Mouse (Mus musculus) urinary bladder, adult 2 months (tissue): Measurements from ENCODE around the gene Zdhhc17. TPM values are rescaled to one million over a fixed set of nuclear protein-coding genes. Genes with fewer than 3 reads are reported as not detected.
A peak's percentile ranks its signal among the peaks of the same experiment; 100 is the strongest.

Experiments used
- DNase-seq: peaks from one replicate; pipeline ENCODE4 v3.0.0; 2022; ENCODE audit warnings: low spot score
- polyA plus RNA-seq: library from polyadenylated mRNA; depleted of rRNA; stranded (reverse); fragments of >200 nt; gene quantifications from 2 replicates; pipeline ENCODE4 v1.2.3, GENCODE M21; 2012; rRNA removed

The Zdhhc17 gene
- polyA plus RNA-seq, result 21.7 and 24.9 TPM in 2 replicates

DNA sequence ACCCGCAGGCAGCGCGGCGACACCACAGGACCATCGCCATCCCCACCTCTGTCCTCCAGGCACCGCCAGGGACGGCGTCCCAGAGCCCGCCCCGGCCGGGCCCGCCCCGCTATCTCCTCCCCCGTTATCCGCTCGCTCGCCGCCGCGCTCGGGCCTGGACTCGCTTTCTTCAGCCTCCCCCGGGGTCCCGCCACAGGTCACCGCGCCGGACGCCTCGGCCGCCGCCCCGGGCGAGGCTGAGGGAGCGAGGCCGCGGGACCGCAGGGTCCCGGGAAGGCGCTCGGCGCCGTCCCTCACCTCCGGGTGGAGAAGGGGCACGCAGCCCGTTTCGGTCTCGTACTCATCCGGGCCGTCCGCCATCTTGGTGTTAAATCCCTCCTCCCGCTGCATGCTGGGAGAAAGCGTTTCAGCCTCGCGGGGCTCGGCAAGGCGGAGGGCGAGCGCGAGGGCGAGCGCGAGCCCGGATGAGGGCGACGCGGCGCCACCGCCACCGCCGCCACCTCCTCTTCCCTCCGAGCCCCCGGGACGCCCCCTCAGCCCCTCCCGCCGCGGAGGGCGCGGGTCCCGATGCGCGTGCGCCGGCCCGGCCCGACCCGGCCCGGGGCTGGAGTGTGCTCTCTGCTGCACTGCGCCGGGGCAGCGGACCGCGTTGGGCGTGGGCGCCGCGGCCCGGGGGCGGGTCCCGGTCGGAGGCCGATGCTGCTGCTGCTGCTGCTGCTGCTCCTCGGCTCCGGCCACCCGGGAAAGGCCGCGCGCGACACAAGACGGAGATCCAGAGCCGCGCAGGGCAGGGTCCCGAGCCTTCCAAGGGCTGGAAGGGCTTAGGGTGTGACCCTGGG is at the start of gene Zdhhc17:
TSS of gene Zdhhc17 (minus strand) at position 500 of the 839 bp plus-strand sequence.
- DNase-seq, result peak; percentile 90

DNA sequence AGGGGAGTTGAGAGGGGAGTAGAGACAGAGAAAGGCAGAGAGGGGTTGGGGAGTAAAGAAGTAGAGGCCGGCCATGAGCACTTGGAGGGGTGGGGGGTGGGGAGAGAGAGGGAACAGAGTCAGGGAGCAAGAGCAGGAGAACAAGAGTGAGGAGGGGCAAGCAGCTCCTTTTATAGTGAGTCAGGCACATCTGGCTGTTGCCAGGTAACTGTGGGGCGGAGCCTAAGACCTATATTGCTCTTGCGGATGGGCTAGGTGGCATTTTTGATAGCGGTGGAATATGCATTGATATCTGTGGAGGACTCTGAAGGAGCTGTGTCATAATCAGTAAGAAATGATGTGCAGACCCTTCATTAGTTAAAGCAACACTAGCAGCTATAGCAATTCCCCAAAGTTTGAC is 45.8 kb upstream of the Zdhhc17 start:
- DNase-seq, result no peak

DNA sequence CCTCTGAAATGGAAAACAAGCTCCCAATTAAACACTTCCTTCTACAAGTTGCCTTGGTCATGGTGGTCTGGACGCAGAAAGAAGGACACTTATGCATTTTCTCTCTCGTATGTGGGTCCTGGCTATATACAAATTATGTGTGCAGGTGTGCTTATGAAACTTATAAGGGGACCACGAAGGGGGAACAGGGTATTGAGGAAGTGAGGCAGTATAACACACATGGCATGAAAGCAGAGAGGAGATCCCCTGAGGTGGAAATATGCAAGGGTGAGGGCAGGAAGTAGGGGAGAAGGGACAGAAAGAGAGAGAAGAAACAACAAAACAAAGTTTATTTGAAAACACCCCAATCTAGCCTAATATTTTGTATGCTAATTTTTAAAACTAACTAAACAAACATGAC is 41.7 kb upstream of the Zdhhc17 start:
- DNase-seq, result no peak

DNA sequence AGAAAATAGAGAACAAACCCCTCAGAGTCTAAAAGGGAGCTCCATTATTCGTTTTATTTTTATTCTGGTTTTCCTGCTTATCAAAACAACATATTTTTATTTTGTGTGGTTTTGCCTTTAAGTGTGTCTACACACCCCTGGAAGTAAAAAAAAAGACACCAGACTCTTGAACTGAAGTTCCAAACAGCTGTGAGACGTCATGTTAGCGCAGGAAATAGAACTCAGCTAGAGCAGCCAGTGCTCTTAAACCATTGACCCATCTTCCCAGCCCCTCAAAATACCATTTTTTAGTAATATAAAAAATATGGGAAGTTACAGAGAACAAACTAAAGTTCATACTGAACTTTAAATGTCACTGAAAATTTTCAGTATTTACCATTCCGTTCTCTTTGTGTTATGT is 40.6 kb upstream of the Zdhhc17 start:
- DNase-seq, result no peak

DNA sequence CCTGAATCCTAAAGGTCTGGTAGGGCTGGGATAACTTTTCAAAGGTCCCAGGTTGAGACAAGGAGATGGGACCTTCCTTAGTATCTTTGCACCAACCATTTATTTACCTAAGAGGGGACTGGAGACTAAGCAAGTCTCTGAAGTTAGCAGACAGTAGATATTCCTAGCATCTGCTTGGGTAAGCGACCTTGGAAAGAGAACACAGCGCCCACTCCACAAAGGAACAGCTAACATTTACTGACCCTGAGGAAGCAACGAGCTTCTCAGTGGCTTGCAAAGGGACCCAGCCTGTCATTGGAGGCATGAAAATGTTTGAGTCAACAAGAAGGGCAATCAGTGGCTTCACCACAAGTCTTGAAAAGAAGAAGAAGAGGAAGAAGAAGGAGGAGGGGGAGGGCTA is 40.1 kb upstream of the Zdhhc17 start:
- no peak for DNase-seq

DNA sequence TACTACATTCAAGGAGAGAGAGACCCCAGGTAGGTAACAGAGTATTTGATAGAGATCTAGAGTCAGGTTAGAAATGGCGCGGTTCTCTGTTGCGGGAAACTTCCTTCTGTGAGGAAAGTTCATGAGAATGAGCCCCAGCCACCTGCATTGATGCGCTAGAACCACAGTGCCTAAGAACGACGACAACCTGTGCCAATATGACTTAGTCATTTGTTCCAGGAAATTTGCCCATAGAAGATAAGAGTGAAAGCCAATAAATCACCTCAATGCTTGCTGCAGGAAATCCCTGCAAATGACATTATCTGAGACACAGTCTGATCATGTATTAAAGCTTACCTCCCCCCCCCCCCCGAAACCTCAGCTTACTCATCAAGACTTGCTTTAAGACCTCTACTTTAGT is 38.0 kb upstream of the Zdhhc17 start:
- DNase-seq, result no peak

DNA sequence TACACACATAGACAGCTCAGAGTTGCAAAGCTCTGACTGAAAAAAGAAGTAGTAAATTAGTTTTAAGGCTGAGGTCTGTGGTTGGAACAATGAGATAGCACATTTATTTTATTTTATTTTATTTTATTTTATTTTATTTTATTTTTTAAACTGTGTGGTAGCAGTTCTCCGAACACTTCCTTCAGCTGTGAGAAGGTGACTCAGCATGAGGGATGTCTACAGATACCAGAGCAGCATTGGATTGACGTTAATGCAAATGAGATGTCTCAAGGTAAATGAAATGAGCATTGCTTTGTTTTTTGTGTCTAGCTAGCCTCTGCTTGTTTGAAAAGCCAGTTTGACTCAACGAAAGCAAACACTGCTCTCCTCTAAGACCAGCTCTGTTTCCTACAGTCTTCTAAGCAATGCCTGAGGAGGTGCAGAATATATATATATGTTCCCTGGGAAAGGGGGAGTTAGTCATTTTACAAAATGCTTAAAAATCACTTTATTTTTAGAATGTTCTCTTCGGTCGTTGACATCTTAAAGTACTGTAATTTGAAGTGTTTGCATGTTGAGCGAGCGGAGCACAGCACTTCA is 30.2 kb upstream of the Zdhhc17 start:
- no peak for DNase-seq

DNA sequence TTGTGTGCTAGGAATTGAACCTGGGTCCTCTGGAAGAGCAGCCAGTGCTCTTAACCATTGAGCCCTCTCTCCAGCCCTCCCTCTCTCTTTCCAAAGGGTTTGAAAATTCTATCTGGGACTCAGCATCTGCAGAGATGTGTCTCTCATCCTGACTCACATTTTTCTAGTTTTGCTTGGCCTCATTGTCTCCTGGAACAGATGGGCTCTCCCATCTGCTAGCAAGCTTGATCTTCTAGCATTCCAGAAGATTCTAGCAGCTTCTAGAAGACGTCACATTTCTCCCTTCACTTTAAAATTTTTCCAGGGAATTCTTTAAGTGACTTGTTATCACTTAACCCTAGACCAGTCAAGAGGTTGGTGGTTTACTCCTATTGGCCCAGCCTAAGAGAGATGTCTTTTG is 26.9 kb upstream of the Zdhhc17 start:
- no peak for DNase-seq

DNA sequence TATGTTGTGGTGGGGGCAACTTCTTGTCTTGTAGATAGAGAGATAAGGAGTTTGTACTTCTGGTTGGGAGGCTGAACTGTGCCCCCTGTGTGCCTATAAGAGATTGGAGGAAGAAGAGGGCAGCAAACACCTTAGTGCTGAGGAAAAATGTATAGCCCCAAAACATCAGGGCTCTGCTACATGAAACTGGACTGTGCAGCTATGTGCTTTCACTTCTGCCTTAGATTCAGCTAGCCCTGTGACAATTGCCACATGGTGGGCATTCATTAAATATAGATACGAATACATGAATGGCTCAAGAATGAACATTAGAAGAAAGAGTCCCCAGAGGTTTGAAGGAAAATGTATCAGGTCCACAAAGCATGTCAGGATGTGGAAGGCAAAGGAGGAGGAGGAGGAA is 25.2 kb upstream of the Zdhhc17 start:
- DNase-seq, result no peak

DNA sequence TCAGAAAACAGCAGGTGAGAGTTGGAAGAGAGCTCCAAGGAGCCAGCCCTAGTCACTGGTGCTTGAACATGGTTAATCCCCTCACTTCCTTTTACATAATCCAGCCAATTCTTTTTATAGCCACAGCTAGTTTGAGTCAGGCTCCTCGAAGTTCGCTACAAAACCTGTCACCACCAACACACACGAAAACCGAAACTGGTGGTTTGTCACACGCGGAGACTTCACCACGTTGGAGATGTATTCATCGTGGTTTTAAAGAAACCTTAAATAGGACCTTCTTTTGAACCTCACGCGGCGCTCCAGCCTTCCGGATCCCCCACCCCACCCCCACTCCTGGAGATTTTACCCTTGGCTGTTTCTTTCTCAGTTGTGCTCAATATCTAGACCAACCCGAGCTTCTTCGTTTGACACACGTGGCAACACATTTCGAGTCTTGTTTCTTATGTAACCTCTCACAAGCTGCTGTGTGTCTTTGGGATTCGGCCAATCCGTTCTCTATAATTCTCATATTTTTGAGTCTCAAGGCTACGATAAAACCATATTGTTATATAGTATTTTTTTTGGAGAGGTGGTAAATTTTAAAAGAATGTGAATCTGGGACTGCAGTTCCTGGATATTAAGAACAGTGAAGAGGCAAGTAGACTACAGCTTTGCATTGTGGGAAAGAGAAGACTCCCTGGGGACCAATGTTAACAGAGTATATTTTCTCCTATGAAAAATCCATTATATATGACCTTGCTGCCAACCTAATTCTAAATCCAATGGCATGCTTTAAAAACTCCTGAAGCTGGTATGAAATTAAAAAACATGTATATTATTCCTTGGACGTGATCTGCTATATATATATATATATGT is 21.8 kb upstream of the Zdhhc17 start:
- no peak for DNase-seq

DNA sequence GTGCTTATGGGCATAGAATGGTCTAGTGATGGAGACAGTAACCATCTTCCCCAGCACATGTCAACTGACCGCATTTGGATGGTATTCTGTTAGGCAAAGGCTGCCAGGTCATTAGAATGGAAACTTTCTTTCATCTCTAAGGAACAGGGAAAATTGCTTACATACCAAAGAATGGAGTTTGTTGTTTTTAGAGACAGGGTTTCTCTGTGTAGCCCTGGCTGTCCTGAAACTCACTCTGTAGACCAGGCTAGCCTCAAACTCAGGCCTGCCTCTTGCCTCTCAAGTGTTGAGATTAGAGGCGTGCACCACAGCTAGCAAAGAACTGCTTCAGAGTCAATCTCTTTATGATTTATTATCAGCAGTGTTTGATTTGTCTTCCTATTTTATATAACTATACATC is 20.9 kb upstream of the Zdhhc17 start:
- DNase-seq, result no peak

DNA sequence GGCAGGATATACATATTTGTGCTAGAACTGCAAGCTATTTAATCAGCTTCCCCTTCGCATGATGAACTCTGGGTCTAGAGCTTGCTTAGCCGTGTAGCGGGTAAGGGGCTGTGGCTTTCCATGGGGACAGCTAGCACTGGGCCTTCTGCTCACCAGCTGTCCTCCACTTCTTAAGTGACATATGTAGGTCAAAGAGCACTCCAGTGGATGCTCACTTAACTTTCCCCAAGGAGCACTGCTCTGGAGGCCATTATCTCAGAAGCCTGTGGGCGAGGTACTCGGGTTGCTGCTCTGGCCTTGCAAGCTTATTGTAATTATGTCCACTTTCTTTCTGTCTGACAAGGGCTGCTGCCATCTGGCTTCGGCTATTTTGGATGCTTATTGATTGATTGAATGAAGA is 16.2 kb upstream of the Zdhhc17 start:
- no peak for DNase-seq

DNA sequence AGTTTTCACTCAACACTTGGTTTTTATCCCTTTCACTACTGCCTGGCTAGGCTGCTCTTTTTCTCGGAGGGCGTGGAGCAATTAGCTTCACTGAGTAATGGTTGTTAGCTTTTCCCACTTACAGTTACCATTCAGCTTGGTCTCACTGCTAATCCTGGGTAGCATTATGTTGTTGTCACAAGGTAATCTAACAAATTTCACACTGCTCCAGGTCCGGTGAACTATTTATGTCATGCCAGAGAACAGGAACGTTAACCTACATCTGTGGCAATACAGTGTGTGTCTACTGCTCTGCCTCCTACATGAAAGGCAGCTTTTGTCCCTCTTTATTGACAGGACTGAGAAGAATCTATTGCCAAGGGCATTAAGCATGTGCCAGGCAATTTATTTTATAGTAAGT is 14.8 kb upstream of the Zdhhc17 start:
- DNase-seq, result no peak

DNA sequence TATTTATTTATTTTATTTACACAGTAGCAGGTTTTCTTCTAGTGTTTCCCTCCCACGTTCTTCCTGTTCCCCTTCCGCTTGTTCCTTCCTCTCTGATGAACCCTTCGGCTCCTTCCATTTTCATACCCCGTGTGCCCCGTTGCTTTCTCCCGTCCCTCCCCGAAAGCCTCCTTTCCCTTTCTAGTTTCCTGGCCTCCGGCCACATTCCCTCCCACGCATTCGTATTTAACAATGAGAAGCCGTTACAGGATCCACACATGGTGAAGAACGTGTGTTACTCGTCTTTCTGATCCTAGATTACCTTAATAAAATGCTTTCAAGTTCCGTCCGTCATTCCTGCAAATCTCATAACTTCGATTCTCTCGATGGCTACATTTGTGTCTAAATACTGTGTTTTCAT is 4.5 kb upstream of the Zdhhc17 start:
- no peak for DNase-seq

DNA sequence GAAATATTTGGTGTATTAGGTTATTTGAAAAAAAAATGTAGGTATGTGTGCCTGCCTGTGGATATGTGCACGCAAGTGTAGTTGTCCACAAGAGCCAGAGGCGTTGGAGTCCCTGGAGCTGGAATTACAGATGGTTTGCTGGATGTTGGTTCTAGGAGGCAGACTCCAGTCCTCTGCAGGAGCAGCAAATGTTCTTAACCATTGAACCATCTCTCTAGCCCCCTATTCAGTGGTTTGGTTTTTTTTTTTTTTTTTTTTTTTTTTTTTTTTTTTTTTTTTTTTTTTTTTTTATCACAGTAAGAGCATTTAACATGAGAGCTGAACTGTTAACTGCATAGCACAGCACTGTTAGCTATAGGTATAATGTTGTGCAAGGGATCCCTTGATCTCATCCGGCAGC is 3.3 kb upstream of the Zdhhc17 start:
- DNase-seq, result no peak

DNA sequence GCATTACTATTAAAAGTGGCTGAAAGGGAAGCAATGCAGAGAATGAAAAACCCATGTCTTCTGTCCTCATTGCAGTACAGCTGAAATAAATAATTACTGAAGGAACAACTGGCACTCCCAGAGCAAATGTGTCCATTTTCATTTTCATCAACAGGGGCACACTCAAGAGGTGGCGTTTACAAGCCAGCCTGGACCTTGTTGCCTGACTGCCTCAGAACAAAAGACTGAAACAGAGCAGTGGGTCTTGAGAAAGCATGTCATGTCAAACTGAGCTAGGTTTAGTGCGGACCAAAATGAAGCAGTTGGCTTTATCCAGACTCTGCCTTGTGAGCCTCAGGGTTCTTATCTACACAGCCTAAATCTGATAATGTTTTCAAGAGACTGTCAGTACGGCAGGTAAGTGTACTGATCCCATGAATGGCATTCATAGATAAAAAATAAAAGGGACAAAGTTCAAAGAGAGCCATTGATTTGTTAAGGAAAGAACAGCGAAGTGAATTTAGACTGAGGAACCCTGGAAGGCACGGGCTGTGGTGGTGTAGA is 2.6 kb upstream of the Zdhhc17 start:
- no peak for DNase-seq

DNA sequence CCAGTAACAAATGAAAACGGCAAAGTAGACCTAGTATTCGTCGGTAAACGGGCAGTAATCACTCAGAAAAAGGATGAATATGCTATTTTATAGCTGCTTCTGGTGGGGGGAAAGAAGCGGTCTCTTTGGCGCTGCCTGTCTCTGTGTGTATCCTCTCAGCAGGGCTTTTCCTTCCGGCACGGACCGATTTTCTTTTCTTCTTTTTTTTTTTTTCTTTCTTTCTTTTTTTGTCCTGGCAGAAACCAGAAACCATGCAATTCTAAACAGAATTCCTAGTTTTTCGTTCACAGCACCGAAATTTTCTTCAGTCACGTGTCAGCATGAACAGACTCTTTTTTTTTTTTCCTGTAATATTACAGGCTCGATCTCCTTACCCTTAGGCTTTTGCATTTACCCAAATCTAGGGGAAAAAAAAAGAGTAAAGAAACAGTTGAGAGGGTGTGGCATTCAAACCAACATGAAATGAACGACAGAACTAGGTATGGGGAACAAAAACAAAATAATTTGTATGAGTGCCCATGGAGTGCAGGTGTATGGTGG is 1.4 kb upstream of the Zdhhc17 start:
- DNase-seq, result no peak

DNA sequence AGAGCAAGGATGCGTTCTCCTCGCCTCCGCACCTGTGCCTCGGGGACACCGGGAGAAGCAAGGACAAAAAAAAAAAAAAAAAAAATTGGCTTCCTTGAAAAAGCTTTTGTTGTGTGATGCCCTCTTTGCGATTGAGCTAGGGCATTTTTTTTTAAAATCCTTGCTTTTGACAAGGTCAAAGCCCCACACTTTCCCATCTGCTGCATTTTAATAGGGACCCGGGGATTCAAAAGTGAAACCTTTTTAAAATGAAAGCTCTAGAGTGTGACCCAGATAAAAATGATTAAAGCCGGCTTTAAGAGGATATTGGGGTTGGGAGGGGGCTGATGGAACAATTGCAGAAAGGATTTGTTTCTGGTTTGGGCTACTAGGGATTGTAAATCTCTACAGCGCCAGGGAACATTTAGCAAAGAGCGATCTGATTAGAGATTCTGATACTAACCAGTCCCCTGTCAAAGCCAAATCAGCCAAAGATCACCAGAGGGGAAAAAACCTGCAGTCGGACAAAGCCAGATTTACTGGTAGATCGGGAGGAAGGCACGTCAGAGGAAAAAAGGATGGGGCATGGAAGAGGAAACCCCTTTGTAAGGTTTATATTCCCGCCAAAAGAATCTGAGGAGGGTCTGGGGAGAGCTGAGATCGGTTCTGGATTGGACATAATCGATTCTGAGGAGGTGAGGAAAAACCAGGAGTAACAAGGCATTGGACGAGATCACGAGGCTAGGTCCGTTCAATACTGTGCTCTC is 713 bp upstream of the Zdhhc17 start:
- DNase-seq, result no peak

DNA sequence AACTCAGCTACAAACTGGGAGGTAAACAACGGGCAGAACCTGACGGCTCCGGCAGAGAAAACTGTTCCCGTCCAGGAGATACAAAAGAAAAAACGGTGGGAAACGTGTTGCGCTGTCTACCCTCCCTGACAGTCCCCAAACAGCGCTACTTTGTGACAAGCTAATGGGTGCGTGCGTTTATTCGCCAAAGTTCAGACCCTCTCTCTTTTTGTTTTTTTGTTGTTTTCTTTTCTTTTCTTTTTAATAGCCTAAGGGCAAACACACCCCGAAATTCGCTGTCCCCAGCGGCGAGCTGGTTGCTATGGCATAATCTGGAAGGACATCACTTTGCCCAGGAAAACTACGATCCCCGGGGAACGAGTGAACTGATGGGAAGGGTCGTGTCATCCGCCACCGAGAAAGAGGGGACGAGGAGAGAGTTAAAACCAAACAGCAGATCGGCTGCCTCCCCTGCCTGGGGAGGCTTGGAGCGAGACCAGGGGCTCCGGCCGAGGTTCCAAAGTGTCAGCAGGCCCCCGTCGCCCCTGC is 763 bp downstream of the Zdhhc17 start:
- DNase-seq, result no peak

DNA sequence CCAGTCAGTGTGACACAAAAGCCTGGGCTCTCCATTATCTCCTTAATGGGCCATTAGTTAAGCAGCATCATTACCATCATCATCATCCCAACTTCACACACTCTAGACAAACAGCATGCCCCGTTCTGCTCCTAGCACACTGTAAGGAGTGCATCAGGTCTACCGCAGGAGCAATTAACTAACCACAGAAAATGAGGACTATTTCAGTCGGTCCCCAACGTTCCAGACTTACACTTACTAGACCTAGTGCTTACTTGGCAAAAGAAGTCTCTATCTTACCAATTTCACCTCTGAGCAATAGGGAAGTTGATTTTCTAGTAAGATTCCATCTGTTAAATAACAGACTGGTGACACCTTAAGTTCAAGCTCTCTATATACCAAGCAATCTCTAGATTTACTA is 2.3 kb downstream of the Zdhhc17 start:
- DNase-seq, result no peak
